Mouse (Mus musculus) liver, embryonic 14.5 days (tissue): ENCODE measurements around the gene Fgfr2.

ENCODE experiments used
- CTCF ChIP-seq: IDR thresholded peaks from 2 replicates; pipeline ENCODE4 v1.5.1; 2016; ENCODE audit warnings: antibody characterized with exemption, low read depth, control low read depth
- EP300 ChIP-seq: IDR thresholded peaks from 2 replicates; pipeline ENCODE4 v1.6.1; 2016; ENCODE audit warnings: antibody characterized with exemption, low read depth

DNA sequence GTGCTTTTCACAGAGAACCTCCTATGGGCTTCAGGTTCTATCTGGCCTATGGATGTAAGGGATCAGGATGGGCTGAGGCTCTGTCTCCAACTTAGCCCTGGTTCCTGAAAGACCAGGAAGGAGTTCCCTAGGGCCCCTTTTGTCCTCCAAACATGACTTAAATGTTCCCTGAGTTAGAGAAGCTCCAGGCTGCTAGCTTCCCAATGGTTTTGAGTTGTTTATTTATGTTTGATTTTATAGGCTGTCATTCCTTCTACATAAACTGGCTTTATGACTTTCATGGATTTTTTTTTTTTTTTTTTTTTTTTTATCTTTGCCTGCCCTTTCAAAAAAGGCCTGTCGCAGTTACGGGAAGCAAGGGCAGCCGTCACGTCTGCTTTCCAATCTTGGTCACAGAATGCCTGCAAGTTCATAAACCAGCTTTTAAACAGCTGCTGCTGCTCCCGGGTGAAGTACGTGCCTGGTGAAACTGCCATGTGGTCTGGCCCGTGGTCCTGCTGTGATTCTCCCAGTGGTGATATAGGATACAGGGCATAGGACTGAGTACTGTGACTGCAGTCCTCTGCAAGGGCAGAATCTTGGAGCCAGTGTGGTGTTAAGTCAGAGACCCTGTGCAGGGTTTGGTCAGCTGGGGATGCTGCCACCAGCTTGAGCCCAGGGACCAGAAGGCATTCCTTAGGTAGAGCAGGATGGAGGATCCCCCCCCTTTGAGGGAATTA, 38.4 kb upstream of the Fgfr2 start:
- TF ChIP-seq CTCF: no peak
- no peak for TF ChIP-seq EP300
